Mouse (Mus musculus) neural tube, embryonic 14.5 days (tissue): ENCODE data around the gene Snx18. TPM values are rescaled to one million over a fixed set of nuclear protein-coding genes. Genes with fewer than 3 reads are reported as not detected.

ENCODE experiments used
- ATAC-seq: fragments of 200-750 bp; cut with Nextera tagmentation; 2 replicates; pipeline ENCODE4 v1.8.0; 2017; ENCODE audit warnings: low read depth, mild to moderate bottlenecking, moderate TSS enrichment, moderate library complexity
- H3K27ac ChIP-seq: fragments of 300-500 bp; sonication (generic); 2 replicates; pipeline ENCODE4 v1.5.1; 2014; ENCODE audit warnings: low read depth, mild to moderate bottlenecking, control low read depth, low read length, moderate library complexity, mixed read lengths
- H3K27me3 ChIP-seq: fragments of 300-500 bp; sonication (generic); 2 replicates; pipeline ENCODE4 v1.6.1; 2014; ENCODE audit warnings: low read length; ENCODE audit not compliant: control insufficient read depth, insufficient read depth
- H3K36me3 ChIP-seq: fragments of 300-500 bp; sonication (generic); 2 replicates; pipeline ENCODE4 v1.6.1; 2014; ENCODE audit warnings: low read length, mixed read lengths; ENCODE audit not compliant: control insufficient read depth, insufficient read depth
- H3K4me1 ChIP-seq: fragments of 300-500 bp; sonication (generic); 2 replicates; pipeline ENCODE4 v1.6.1; 2014; ENCODE audit warnings: low read length; ENCODE audit not compliant: control insufficient read depth, insufficient read depth
- H3K4me2 ChIP-seq: fragments of 300-500 bp; sonication (generic); 2 replicates; pipeline ENCODE4 v1.6.1; 2014; ENCODE audit warnings: mild to moderate bottlenecking, low read depth, low read length, control low read depth
- H3K4me3 ChIP-seq: fragments of 300-500 bp; sonication (generic); 2 replicates; pipeline ENCODE4 v1.5.1; 2014; ENCODE audit warnings: low read depth, low read length, control low read depth, mixed read lengths
- H3K9ac ChIP-seq: fragments of 300-500 bp; sonication (generic); replicated peaks from 2 replicates; pipeline ENCODE4 v1.6.1; 2014; ENCODE audit warnings: low read depth, mild to moderate bottlenecking, control low read depth, low read length, mixed read lengths
- H3K9me3 ChIP-seq: fragments of 300-500 bp; sonication (generic); 2 replicates; pipeline ENCODE4 v1.6.1; 2016; ENCODE audit warnings: low read length; ENCODE audit not compliant: control insufficient read depth
- WGBS: fragments of 180-500 bp; shearing (Covaris S2); extraction: QIAGEN DNeasy Blood & Tissue Kit; methylation state at CpG from one replicate; pipeline ENCODE4 v1.1.7; 2014; 5-methylcytosine and 5-hydroxymethylcytosine counted together
- polyA plus RNA-seq: library from polyadenylated mRNA; unstranded; fragments of >200 nt; fragmentation: Nextera tagmentation; extraction: Ambion mirVana; gene quantifications from 2 replicates; pipeline ENCODE4 v1.2.1, GENCODE M21; 2014

The Snx18 gene
- polyA plus RNA-seq, 1 experiment from 2014 or later: 10.9 TPM

DNA sequence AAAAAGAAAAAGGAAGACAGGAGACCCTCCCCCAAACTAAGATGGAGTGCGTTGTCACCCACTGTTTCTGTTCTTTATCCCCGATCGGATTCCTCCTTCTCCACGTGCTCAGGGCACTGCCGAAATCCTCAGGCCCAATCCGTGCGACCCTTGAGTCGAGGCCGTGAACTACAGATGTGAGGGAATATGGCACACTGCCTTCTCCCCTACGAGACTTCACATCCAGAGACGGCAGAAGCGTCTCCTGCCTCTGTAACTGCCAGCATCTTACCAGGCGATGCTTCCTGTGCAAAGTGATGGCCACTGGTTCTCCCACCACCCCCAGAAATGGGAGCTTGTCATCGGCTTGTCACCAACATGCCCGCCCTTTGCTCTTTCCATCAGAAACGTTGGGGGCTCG is 24.7 kb downstream of the Snx18 start:
- H3K4me1 ChIP-seq: peaks cover 9% of the 10 kb centered on the region; the same call in 1 of the 2 replicates
- H3K27ac ChIP-seq: no peak overlapping the region
- no peak overlapping the region for H3K4me2 ChIP-seq
- WGBS: 87% methylated on average over 17 of the region's 17 CpGs
- H3K9ac ChIP-seq: no peak overlapping the region
- no peak overlapping the region for H3K4me3 ChIP-seq
- ATAC-seq: no peak
- no peaks in the 10 kb centered on the region for H3K27me3 ChIP-seq
- H3K36me3 ChIP-seq: no peaks in the 10 kb centered on the region
- no peaks in the 10 kb centered on the region for H3K9me3 ChIP-seq

DNA sequence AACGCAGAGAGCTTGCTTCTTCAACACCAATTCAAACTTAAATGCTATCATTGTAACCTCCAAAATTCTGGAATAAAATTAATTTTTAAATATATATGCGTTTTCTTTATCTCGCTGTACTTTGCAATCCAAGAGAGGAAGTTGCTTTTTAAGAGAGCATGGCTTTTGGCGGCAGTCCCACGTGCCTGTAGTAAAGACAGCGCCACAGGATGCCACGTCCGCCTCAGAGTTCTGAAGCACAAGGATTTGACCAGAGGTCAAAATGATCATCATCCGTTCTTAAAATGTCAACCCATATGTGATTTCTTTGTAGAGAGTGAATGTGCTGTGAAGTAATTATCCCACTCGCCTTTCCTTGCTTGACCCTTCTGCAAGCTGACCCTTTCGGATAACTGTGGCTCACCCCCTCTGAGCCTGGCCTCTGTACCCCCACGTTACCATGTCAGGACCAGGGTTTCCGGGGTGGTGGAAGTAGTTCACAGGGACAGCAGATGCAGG is 25.6 kb downstream of the Snx18 start:
- Histone ChIP-seq H3K27me3 (no peaks in the 10 kb centered on the region), H3K9me3 (no peaks in the 10 kb centered on the region), H3K4me3 (no peak overlapping the region), H3K27ac (no peak overlapping the region), H3K9ac (no peak overlapping the region), H3K36me3 (no peaks in the 10 kb centered on the region), H3K4me1 (peaks cover 11% of the 10 kb centered on the region), H3K4me2 (no peak overlapping the region)
- WGBS: 69% methylated on average over 13 of the region's 13 CpGs
- ATAC-seq: no peak

- no peak overlapping the region for H3K9ac ChIP-seq
- no peak overlapping the region for H3K27ac ChIP-seq
- H3K4me3 ChIP-seq: no peak overlapping the region
- no peak for ATAC-seq
- peaks cover 20% of the 10 kb centered on the region for H3K4me1 ChIP-seq
- WGBS: 74% methylated on average over 11 of the region's 11 CpGs
- no peak overlapping the region for H3K4me2 ChIP-seq
- no peaks in the 10 kb centered on the region for H3K9me3 ChIP-seq
- no peaks in the 10 kb centered on the region for H3K27me3 ChIP-seq
- no peaks in the 10 kb centered on the region for H3K36me3 ChIP-seq
Observed at GRCm38 (mm10) chr13:113591336-113591735, 27.0 kb downstream of the Snx18 start.

GRCm38 (mm10) chr13:113590216-113590615 is 28.1 kb downstream of the Snx18 start:
- Histone ChIP-seq H3K4me2 (no peak overlapping the region), H3K4me1 (peaks cover 15% of the 10 kb centered on the region; the same call in 1 of the 2 replicates), H3K36me3 (no peaks in the 10 kb centered on the region), H3K27ac (no peak overlapping the region), H3K4me3 (no peak overlapping the region), H3K9ac (no peak overlapping the region), H3K27me3 (no peaks in the 10 kb centered on the region), H3K9me3 (no peaks in the 10 kb centered on the region)
- ATAC-seq: no peak
- 97% methylated on average over 4 of the region's 4 CpGs for WGBS

DNA sequence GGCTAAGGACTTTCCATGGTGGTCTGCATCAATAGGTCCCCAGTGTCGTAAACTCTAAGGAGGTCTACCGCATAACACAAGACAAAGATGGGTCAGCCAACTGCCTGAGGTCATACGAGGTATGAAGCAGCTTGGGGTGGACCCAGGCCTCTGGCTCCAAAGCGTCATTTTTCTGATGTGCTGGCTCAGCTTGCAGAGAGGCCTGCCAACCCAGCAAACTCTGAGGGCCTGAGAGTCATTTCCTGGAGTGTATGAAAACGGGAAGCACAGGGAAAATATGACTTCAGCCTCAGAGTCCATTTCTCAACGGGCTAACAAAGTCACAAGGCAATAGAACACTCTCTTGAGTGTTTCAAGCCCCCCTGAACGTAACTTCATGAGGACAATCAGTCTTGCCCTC is 28.9 kb downstream of the Snx18 start:
- WGBS: 75% methylated on average over 7 of the region's 7 CpGs
- no peaks in the 10 kb centered on the region for H3K27me3 ChIP-seq
- no peaks in the 10 kb centered on the region for H3K36me3 ChIP-seq
- ATAC-seq: no peak
- H3K4me2 ChIP-seq: no peak overlapping the region
- no peak overlapping the region for H3K27ac ChIP-seq
- H3K9ac ChIP-seq: no peak overlapping the region
- no peaks in the 10 kb centered on the region for H3K9me3 ChIP-seq
- H3K4me3 ChIP-seq: no peak overlapping the region
- H3K4me1 ChIP-seq: peaks cover 15% of the 10 kb centered on the region; the same call in 1 of the 2 replicates

- H3K27me3 ChIP-seq: no peaks in the 10 kb centered on the region
- H3K4me3 ChIP-seq: no peak overlapping the region
- peak overlapping the region; percentile 5; the same call in 1 of the 2 replicates for H3K9ac ChIP-seq
- peak overlapping the region; percentile 25 for H3K27ac ChIP-seq
- H3K4me1 ChIP-seq: peaks cover 15% of the 10 kb centered on the region; the same call in 1 of the 2 replicates
- peak; percentile 90 for ATAC-seq
- no peaks in the 10 kb centered on the region for H3K36me3 ChIP-seq
- 6% methylated on average over 15 of the region's 15 CpGs for WGBS
- H3K9me3 ChIP-seq: no peaks in the 10 kb centered on the region
- H3K4me2 ChIP-seq: no peak overlapping the region; the same call in 1 of the 2 replicates
Observed at GRCm38 (mm10) chr13:113587200-113587936, 31.0 kb downstream of the Snx18 start.

- no peak overlapping the region for H3K27ac ChIP-seq
- no peak overlapping the region for H3K4me2 ChIP-seq
- no peak overlapping the region for H3K4me3 ChIP-seq
- peaks cover 15% of the 10 kb centered on the region; the same call in 1 of the 2 replicates for H3K4me1 ChIP-seq
- H3K9ac ChIP-seq: no peak overlapping the region
- H3K27me3 ChIP-seq: no peaks in the 10 kb centered on the region
- no peaks in the 10 kb centered on the region for H3K9me3 ChIP-seq
- H3K36me3 ChIP-seq: no peaks in the 10 kb centered on the region
- WGBS: 97% methylated on average over 3 of the region's 3 CpGs
- no peak for ATAC-seq
Observed at GRCm38 (mm10) chr13:113585606-113586005, 32.8 kb downstream of the Snx18 start.

DNA sequence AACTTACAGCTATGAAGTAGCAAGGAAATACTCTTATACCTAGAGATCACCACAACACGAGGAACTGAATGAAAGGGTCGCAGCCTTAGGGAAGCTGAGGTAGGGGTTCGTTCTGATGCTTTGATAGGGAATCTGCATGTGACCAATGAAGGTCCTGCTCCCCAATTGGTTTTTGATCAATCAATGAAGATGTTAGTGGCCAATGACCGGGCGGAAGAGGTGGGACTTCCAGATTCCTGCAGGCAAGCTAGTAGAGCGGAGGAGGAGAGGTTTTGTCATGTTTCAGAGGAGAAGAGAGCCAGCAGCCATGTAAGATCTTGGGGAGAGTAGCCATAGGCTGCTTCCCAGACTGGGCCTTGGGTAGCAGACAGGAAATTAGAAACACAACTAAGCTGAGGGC is 33.9 kb downstream of the Snx18 start:
- H3K4me2 ChIP-seq: no peak overlapping the region
- no peaks in the 10 kb centered on the region for H3K9me3 ChIP-seq
- no peaks in the 10 kb centered on the region for H3K36me3 ChIP-seq
- ATAC-seq: no peak
- no peak overlapping the region for H3K9ac ChIP-seq
- 74% methylated on average over 6 of the region's 6 CpGs for WGBS
- H3K4me1 ChIP-seq: peaks cover 15% of the 10 kb centered on the region; the same call in 1 of the 2 replicates
- H3K27ac ChIP-seq: no peak overlapping the region
- H3K4me3 ChIP-seq: no peak overlapping the region
- no peaks in the 10 kb centered on the region for H3K27me3 ChIP-seq

DNA sequence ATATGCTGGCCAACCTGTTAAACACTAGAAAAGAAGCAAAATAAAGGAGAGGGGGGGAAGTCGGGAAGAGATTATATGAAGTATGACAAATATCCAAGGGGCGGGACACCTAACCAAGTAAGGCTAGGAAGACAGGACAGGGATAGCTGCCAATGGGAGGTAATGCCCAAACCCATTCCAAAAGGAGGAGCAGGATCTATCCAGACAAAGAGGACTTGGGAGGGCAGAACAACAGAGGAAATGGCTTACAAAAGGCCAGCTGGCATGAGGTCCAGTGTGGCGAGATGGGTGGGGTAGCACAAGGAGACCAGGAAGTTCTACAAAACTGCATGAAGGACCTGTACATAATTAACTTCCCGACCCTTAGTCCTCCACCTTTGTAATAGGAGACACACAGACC is 34.8 kb downstream of the Snx18 start:
- WGBS: 77% methylated on average over 4 of the region's 4 CpGs
- Histone ChIP-seq H3K4me2 (no peak overlapping the region), H3K36me3 (no peaks in the 10 kb centered on the region), H3K4me3 (no peak overlapping the region), H3K9ac (no peak overlapping the region), H3K27me3 (no peaks in the 10 kb centered on the region), H3K9me3 (no peaks in the 10 kb centered on the region), H3K27ac (no peak overlapping the region), H3K4me1 (peaks cover 15% of the 10 kb centered on the region; the same call in 1 of the 2 replicates)
- no peak for ATAC-seq
